Comparison of ENCODE assay signal across 20 mouse cellular contexts in genomic region chr3:84619725-84620124, GRCm38 (mm10). TPM values are rescaled to one million over a fixed set of nuclear protein-coding genes. Genes with fewer than 3 reads are reported as not detected.
"Had no signal": no experiment of that assay in that cellular context is flagged by ENCODE, and none has a peak within 500 bp of the region (broad histone marks: within the 10 kb centered on the region; RNA-seq: fewer than 3 reads in every experiment).

No protein-coding gene starts in this region.

- H3K4me3 ChIP-seq: neural tube, embryonic 12.5 days; neural tube, embryonic 13.5 days; neural tube, embryonic 15.5 days; stomach, embryonic 15.5 days had no signal

- H3K9me3 ChIP-seq: neural tube, embryonic 12.5 days; neural tube, embryonic 13.5 days; neural tube, embryonic 15.5 days; stomach, embryonic 15.5 days had no signal

- H3K9ac ChIP-seq: neural tube, embryonic 12.5 days; neural tube, embryonic 13.5 days; neural tube, embryonic 15.5 days; stomach, embryonic 15.5 days had no signal

- H3K4me1 ChIP-seq: neural tube, embryonic 12.5 days; neural tube, embryonic 15.5 days; stomach, embryonic 15.5 days had no signal

- H3K27me3 ChIP-seq: neural tube, embryonic 12.5 days; neural tube, embryonic 13.5 days; neural tube, embryonic 15.5 days; stomach, embryonic 15.5 days had no signal

- H3K4me2 ChIP-seq: neural tube, embryonic 12.5 days; neural tube, embryonic 13.5 days; neural tube, embryonic 15.5 days; stomach, embryonic 15.5 days had no signal

- H3K27ac ChIP-seq: neural tube, embryonic 12.5 days; neural tube, embryonic 13.5 days; neural tube, embryonic 15.5 days; stomach, embryonic 15.5 days had no signal

- H3K36me3 ChIP-seq: neural tube, embryonic 12.5 days; neural tube, embryonic 13.5 days; neural tube, embryonic 15.5 days; stomach, embryonic 15.5 days had no signal

- DNase-seq: retina, postnatal 1 day; right cerebral cortex, adult 18-20 months; right cerebral cortex, postnatal 14 days; right cerebral cortex, postnatal 25 days; right cerebral cortex, postnatal 4 days; spleen, adult 18-20 months; thymus, adult 18-20 months; thymus, adult 2 months; thymus, postnatal 14 days; thymus, postnatal 25 days; thymus, postnatal 36 days; thymus, postnatal 4 days had no signal

RNA-seq across cellular contexts. Expression of gene Tigd4, which starts 26.4 kb away (rescaled TPM):
- total RNA-seq: neutrophil, adult 5-6 weeks had no signal
- polyA plus RNA-seq: neural tube, embryonic 13.5 days; neural tube, embryonic 14.5 days; spleen, adult 2 months; thymus, adult 2 months; thymus, postnatal 0 days had no signal
